Mouse (Mus musculus) forebrain, embryonic 15.5 days (tissue): ENCODE data around the gene Ssh2. TPM values are rescaled to one million over a fixed set of nuclear protein-coding genes. Genes with fewer than 3 reads are reported as not detected.

ENCODE experiments used
- ATAC-seq: fragments of 200-750 bp; cut with Nextera tagmentation; replicated peaks from 2 replicates; pipeline ENCODE4 v1.8.0; 2017; ENCODE audit warnings: mild to moderate bottlenecking, moderate TSS enrichment, moderate library complexity
- H3K27ac ChIP-seq: fragments of 300-500 bp; sonication (generic); replicated peaks from 2 replicates; pipeline ENCODE4 v1.5.1; 2015; ENCODE audit warnings: mild to moderate bottlenecking, inconsistent platforms
- H3K27me3 ChIP-seq: fragments of 300-500 bp; sonication (generic); 2 replicates; pipeline ENCODE4 v1.6.1; 2015; ENCODE audit warnings: inconsistent platforms
- H3K36me3 ChIP-seq: fragments of 300-500 bp; sonication (generic); 2 replicates; pipeline ENCODE4 v1.6.1; 2015; ENCODE audit warnings: mild to moderate bottlenecking, inconsistent platforms
- H3K4me1 ChIP-seq: fragments of 300-500 bp; sonication (generic); 2 replicates; pipeline ENCODE4 v1.6.1; 2015; ENCODE audit warnings: inconsistent platforms
- H3K4me2 ChIP-seq: fragments of 300-500 bp; sonication (generic); replicated peaks from 2 replicates; pipeline ENCODE4 v1.6.1; 2015; ENCODE audit warnings: mild to moderate bottlenecking, inconsistent platforms
- H3K4me3 ChIP-seq: fragments of 300-500 bp; sonication (generic); 2 replicates; pipeline ENCODE4 v1.5.1; 2015; ENCODE audit warnings: mild to moderate bottlenecking, inconsistent platforms
- H3K9ac ChIP-seq: fragments of 300-500 bp; sonication (generic); replicated peaks from 2 replicates; pipeline ENCODE4 v1.6.1; 2015; ENCODE audit warnings: mild to moderate bottlenecking, inconsistent platforms
- H3K9me3 ChIP-seq: fragments of 300-500 bp; sonication (generic); 2 replicates; pipeline ENCODE4 v1.6.1; 2016; ENCODE audit warnings: inconsistent platforms
- WGBS: fragments of 180-500 bp; shearing (Covaris S2); methylation state at CpG from one replicate; pipeline ENCODE4 v1.1.7; 2015; ENCODE audit warnings: mixed read lengths; 5-methylcytosine and 5-hydroxymethylcytosine counted together
- polyA plus RNA-seq: library from polyadenylated mRNA; unstranded; fragments of >200 nt; fragmentation: Nextera tagmentation; extraction: Ambion mirVana; gene quantifications from 2 replicates; pipeline ENCODE4 v1.2.1, GENCODE M21; 2015

The Ssh2 gene
- polyA plus RNA-seq, 1 experiment from 2014 or later, result 20.1 TPM

GRCm38 (mm10) chr11:77501392-77501791, 285.3 kb downstream of the Ssh2 start:
- Histone ChIP-seq H3K4me3 (no peak overlapping the region), H3K4me2 (no peak overlapping the region), H3K27ac (no peak overlapping the region), H3K9me3 (no peaks in the 10 kb centered on the region), H3K9ac (no peak overlapping the region), H3K27me3 (no peaks in the 10 kb centered on the region), H3K4me1 (peaks cover 31% of the 10 kb centered on the region), H3K36me3 (peaks cover 64% of the 10 kb centered on the region)
- peak; percentile 38; the same call in 1 of the 2 replicates for ATAC-seq
- WGBS, result 19% methylated on average over 5 of the region's 5 CpGs

- Histone ChIP-seq H3K9ac (no peak overlapping the region), H3K4me3 (no peak overlapping the region), H3K4me1 (peaks cover 29% of the 10 kb centered on the region), H3K27ac (no peak overlapping the region), H3K27me3 (no peaks in the 10 kb centered on the region), H3K9me3 (no peaks in the 10 kb centered on the region), H3K4me2 (no peak overlapping the region), H3K36me3 (peaks cover 69% of the 10 kb centered on the region)
- no peak for ATAC-seq
- WGBS, result 94% methylated on average over 4 of the region's 4 CpGs
Observed at GRCm38 (mm10) chr11:77501971-77502370, 285.9 kb downstream of the Ssh2 start.

- H3K36me3 ChIP-seq, result peaks cover 74% of the 10 kb centered on the region
- 88% methylated on average over 6 of the region's 6 CpGs for WGBS
- no peak for ATAC-seq
- no peak overlapping the region for H3K4me2 ChIP-seq
- H3K27me3 ChIP-seq, result no peaks in the 10 kb centered on the region
- no peak overlapping the region for H3K27ac ChIP-seq
- H3K9me3 ChIP-seq, result no peaks in the 10 kb centered on the region
- H3K9ac ChIP-seq, result no peak overlapping the region
- H3K4me3 ChIP-seq, result no peak overlapping the region
- peaks cover 25% of the 10 kb centered on the region for H3K4me1 ChIP-seq
Observed at GRCm38 (mm10) chr11:77502481-77502880, 286.4 kb downstream of the Ssh2 start.

- 75% methylated on average over 3 of the region's 3 CpGs for WGBS
- Histone ChIP-seq H3K4me2 (no peak overlapping the region), H3K27ac (no peak overlapping the region), H3K4me3 (no peak overlapping the region), H3K36me3 (peaks cover 75% of the 10 kb centered on the region), H3K9ac (no peak overlapping the region), H3K9me3 (no peaks in the 10 kb centered on the region), H3K27me3 (no peaks in the 10 kb centered on the region), H3K4me1 (peaks cover 21% of the 10 kb centered on the region)
- no peak for ATAC-seq
Observed at GRCm38 (mm10) chr11:77503511-77503910, 287.4 kb downstream of the Ssh2 start.

- Histone ChIP-seq H3K4me3 (no peak overlapping the region), H3K27ac (no peak overlapping the region), H3K9ac (no peak overlapping the region), H3K36me3 (peaks cover 73% of the 10 kb centered on the region), H3K4me2 (no peak overlapping the region), H3K4me1 (peaks cover 18% of the 10 kb centered on the region), H3K9me3 (no peaks in the 10 kb centered on the region), H3K27me3 (no peaks in the 10 kb centered on the region)
- ATAC-seq, result no peak
- 96% methylated on average over 19 of the region's 19 CpGs for WGBS
Observed at GRCm38 (mm10) chr11:77504377-77504776, 288.3 kb downstream of the Ssh2 start.

- Histone ChIP-seq H3K36me3 (peaks cover 64% of the 10 kb centered on the region), H3K9ac (no peak overlapping the region), H3K4me3 (no peak overlapping the region), H3K9me3 (no peaks in the 10 kb centered on the region), H3K27ac (no peak overlapping the region), H3K27me3 (no peaks in the 10 kb centered on the region), H3K4me2 (no peak overlapping the region), H3K4me1 (peaks cover 14% of the 10 kb centered on the region)
- ATAC-seq, result no peak
- WGBS, result 90% methylated on average over 22 of the region's 22 CpGs
Observed at GRCm38 (mm10) chr11:77505291-77505980, 289.3 kb downstream of the Ssh2 start.

- H3K4me3 ChIP-seq, result no peak overlapping the region
- no peak overlapping the region for H3K9ac ChIP-seq
- peaks cover 57% of the 10 kb centered on the region for H3K36me3 ChIP-seq
- no peak overlapping the region for H3K27ac ChIP-seq
- ATAC-seq, result no peak
- no peaks in the 10 kb centered on the region for H3K27me3 ChIP-seq
- H3K4me1 ChIP-seq, result peaks cover 7% of the 10 kb centered on the region
- H3K4me2 ChIP-seq, result no peak overlapping the region
- no peaks in the 10 kb centered on the region for H3K9me3 ChIP-seq
- WGBS, result 85% methylated on average over 14 of the region's 14 CpGs
Observed at GRCm38 (mm10) chr11:77506273-77506672, 290.2 kb downstream of the Ssh2 start.

- H3K27me3 ChIP-seq, result no peaks in the 10 kb centered on the region
- peaks cover 7% of the 10 kb centered on the region for H3K4me1 ChIP-seq
- no peak overlapping the region for H3K27ac ChIP-seq
- WGBS, result 86% methylated on average over 6 of the region's 6 CpGs
- ATAC-seq, result no peak
- H3K4me2 ChIP-seq, result no peak overlapping the region
- no peak overlapping the region for H3K9ac ChIP-seq
- no peaks in the 10 kb centered on the region for H3K9me3 ChIP-seq
- H3K4me3 ChIP-seq, result no peak overlapping the region
- H3K36me3 ChIP-seq, result peaks cover 56% of the 10 kb centered on the region
Observed at GRCm38 (mm10) chr11:77506941-77507340, 290.9 kb downstream of the Ssh2 start.

GRCm38 (mm10) chr11:77507426-77507825, 291.3 kb downstream of the Ssh2 start:
- H3K36me3 ChIP-seq, result peaks cover 51% of the 10 kb centered on the region
- no peak overlapping the region for H3K4me2 ChIP-seq
- no peaks in the 10 kb centered on the region for H3K9me3 ChIP-seq
- H3K4me3 ChIP-seq, result no peak overlapping the region
- H3K4me1 ChIP-seq, result peaks cover 11% of the 10 kb centered on the region
- 76% methylated on average over 4 of the region's 4 CpGs for WGBS
- no peak overlapping the region for H3K9ac ChIP-seq
- 0 out of 2 replicates have a peak, but pooled peaks have one; percentile 18 for ATAC-seq
- H3K27ac ChIP-seq, result no peak overlapping the region
- no peaks in the 10 kb centered on the region for H3K27me3 ChIP-seq

GRCm38 (mm10) chr11:77508068-77509021, 292.3 kb downstream of the Ssh2 start:
- Histone ChIP-seq H3K27me3 (no peaks in the 10 kb centered on the region), H3K36me3 (peaks cover 42% of the 10 kb centered on the region), H3K4me2 (peak overlapping the region; percentile 70), H3K4me1 (peaks cover 15% of the 10 kb centered on the region), H3K4me3 (peak overlapping the region; percentile 41), H3K9ac (peak overlapping the region; percentile 47), H3K9me3 (no peaks in the 10 kb centered on the region), H3K27ac (no peak overlapping the region)
- 21% methylated on average over 49 of the region's 49 CpGs for WGBS
- ATAC-seq, result peak; percentile 61
